Mouse (Mus musculus) gastrocnemius, postnatal 36 days (tissue): Measurements from ENCODE around the gene Asb5. TPM values are rescaled to one million over a fixed set of nuclear protein-coding genes. Genes with fewer than 3 reads are reported as not detected.

Source experiments
- DNase-seq, 2 experiments: peaks; one replicate each; pipeline ENCODE4 v3.0.0; 2022
- intact Hi-C: fragments of 180-260 bp; cut with DNase I; formaldehyde crosslinking; loops from one replicate; pipeline ENCODE4 v1.15.1; 2025
- total RNA-seq, 2 experiments: library from RNA; stranded (reverse); gene quantifications; 2 replicates each; pipeline ENCODE4 v1.2.3; 2021

Asb5 gene
- total RNA-seq, 2 experiments from 2014 or later: 181 to 187 TPM

GRCm38 (mm10) chr8:54526700-54527099 lies 2.7 kb upstream of the Asb5 start:
- intact Hi-C loops: no loop called here
- no peak for DNase-seq

GRCm38 (mm10) chr8:54528571-54528970 lies 809 bp upstream of the Asb5 start:
- intact Hi-C loops: no loop called here
- no peak for DNase-seq

DNA sequence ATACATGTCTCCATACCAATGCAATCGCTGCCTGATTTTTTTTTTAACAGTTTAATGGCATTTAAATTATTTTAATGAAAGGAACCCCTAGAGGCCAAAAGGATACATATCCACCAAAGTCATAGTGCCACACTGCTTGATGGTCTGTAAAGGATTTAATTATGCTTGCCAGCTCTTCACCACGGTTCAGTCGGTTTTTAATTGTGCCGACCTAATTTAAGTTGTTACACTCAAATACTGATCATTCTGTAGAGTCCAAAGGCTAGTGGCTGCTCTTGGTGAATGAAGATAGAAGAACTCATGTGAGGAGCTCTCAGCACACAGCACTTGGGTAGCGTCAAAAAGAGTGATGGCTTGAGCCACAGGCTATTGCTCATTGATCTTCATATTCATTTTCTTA lies 5.8 kb downstream of the Asb5 start:
- intact Hi-C loops: no loop called here

GRCm38 (mm10) chr8:54537285-54537684 lies 7.9 kb downstream of the Asb5 start:
- no peak for DNase-seq
- intact Hi-C loops: loop anchor here (2.0 kb wide), 1 partner anchor 124 kb away; no protein-coding TSS in a partner anchor

More for the DNA sequence above, 5.8 kb downstream of the Asb5 start:
- DNase-seq: no peak

GRCm38 (mm10) chr8:54541331-54541730 lies 12.0 kb downstream of the Asb5 start:
- intact Hi-C loops: loop anchor here (10.0 kb wide), 1 partner anchor 73 kb away; no protein-coding TSS in a partner anchor
- no peak for DNase-seq

DNA sequence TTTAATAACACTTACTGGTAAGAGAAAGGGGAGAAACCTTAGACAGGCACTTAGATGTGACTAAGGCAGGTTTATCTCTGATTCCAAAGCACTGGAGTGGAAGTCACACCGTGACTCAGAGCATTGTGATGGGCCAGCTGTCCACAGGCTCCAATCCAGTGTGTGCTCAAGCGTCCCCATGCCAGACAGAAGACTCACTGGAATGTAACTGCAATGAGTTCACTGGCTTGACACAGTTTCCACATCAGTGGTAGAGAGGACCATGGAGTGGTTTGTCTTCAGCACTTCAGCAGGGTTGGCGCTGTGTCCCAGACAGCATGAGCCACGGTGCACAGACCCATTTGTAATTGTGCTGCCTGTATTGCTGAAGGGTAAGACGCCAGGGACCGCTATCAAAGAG lies 19.0 kb downstream of the Asb5 start:
- peak in 1 of 2 experiments; percentile 14 for DNase-seq
- intact Hi-C loops: loop anchor here (10.0 kb wide), 1 partner anchor 66 kb away; no protein-coding TSS in a partner anchor

DNA sequence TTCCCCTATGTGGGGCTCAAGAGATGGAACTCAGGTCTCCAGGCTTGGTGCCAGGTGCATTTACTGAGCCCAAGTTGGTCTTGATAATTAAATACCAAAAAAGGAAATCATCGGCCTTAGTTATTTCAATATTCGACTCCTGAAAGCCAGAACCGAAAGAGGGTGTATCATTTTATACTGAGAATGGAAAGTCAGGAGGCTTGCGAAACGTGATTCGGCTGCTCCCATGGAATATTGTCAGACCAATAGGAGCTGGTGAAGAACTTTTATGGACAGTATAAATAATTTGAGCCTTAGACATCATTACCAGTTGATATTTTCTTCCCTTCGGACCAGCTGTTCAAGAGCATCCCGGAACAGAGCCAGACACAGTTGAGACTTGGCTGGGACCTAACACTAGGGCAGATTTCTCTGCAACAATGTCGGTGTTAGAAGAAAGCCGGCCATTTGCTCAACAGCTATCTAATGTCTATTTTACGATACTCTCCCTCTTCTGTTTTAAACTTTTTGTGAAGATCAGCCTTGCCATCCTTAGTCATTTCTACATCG lies 20.7 kb downstream of the Asb5 start:
- peak; percentile 21 to 27 for DNase-seq
- intact Hi-C loops: loop anchor here (2.0 kb wide), 1 partner anchor 27 kb away; no protein-coding TSS in a partner anchor

- intact Hi-C loops: no loop called here
- DNase-seq: no peak
Measured at GRCm38 (mm10) chr8:54554921-54555320, 25.5 kb downstream of the Asb5 start.

- no peak for DNase-seq
- intact Hi-C loops: no loop called here
Measured at GRCm38 (mm10) chr8:54562137-54562536, 32.8 kb downstream of the Asb5 start.

- intact Hi-C loops: no loop called here
- DNase-seq: no peak
Measured at GRCm38 (mm10) chr8:54565181-54565580, 35.8 kb downstream of the Asb5 start.

- intact Hi-C loops: no loop called here
- no peak for DNase-seq
Measured at GRCm38 (mm10) chr8:54565603-54566260, 36.4 kb downstream of the Asb5 start.

DNA sequence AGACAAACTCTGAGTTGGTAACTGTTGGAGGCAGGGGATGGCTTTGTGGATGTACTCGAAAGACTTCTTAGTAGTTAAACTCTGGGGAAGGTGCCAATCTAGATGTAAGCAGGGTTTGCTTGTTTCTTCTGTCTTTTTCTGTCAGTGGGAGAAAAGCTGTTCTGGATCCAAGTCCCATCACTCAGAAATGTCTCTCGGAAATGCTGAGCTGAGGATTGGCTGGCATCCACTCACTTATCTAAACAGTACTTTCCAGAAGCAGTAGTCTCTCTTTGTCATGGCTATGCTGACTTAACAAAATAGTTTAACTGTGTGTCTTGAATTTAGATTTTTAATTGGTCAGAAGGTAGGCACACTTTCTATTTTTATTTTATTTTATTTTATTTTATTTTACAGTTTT lies 37.8 kb downstream of the Asb5 start:
- intact Hi-C loops: no loop called here
- no peak for DNase-seq

DNA sequence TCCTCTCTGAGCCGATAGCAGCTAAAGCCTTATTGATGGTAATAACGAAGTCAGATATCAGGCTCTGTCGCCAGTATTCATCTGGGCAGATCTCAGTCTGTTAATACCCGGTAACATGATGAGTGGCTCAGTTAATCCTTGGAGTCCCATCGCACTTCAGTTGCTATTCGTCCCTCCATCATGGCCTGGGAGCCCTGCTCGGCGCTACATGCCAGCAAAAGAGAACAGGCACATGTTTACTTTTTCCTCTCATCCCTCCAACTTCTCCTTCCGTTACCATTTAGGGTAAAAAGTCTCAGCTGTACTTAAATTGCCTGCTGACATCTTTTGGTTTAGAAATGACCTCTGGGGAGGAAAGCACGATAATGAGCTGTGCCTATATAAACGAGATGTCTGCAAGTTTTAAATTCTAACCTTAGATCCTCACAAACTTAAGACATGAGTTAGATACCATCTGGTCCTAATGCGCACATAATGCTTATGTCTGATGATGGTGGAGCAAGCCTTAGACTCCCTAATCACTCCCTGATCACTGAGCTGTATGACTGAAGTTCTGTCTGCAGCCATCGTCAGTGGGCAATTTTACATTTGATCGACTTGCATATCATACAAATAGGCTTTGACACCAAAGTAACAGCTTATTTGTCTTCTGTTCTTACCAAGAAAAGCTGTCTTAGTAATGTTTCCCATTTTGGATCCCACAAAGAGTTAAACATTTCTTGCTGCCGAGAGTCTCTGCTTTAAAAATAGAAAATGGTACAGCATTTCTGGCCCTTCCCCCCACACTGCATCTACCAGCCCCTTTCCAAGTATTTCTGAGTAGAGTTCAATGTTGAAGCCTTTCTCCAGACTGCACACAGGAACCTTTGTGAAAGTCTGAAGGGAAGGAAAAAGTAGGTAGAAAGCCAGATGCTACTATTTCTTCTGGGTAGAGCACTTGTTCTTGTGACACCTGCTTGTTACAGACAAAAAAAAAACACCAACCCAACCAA lies 41.5 kb downstream of the Asb5 start:
- DNase-seq: peak in 1 of 2 experiments; percentile 26
- intact Hi-C loops: no loop called here

DNA sequence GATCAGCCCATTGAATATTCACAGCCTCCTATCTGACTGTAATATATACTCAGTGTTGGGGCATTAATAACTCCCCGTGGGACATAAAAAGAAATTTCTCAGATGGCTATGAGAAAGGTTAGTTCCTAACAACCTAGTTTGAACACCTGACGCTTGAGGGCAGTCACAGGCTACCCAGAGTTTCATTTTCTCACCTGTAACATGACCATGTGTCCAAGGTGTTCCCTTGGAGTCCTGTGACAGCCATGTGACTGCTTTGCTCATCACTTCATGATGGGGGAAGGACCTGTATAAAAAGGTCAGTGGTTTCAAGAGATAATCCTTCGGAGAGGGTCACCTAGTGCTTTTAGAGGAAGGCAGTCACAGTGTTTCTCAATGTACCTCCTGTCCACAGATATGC lies 52.1 kb downstream of the Asb5 start:
- intact Hi-C loops: no loop called here
- no peak for DNase-seq

DNA sequence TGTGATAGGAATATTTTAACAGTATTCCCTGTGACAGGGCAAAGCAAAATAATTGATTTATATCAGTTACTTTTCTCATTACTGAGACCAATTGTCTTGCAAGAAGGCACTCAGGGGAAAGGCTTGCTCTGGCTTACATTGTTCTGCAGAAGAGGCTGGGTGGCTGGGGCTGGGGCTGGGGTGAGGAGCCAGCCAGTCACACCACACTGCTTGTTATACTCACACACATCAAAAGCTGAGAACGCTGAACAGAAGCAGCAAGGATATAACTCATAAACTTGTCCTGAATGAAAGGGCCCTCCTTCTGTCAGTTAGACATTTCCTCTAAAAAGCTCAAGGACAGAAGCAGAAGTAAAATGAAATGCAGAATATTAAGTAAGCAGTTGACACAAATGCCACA lies 53.5 kb downstream of the Asb5 start:
- DNase-seq: no peak

DNA sequence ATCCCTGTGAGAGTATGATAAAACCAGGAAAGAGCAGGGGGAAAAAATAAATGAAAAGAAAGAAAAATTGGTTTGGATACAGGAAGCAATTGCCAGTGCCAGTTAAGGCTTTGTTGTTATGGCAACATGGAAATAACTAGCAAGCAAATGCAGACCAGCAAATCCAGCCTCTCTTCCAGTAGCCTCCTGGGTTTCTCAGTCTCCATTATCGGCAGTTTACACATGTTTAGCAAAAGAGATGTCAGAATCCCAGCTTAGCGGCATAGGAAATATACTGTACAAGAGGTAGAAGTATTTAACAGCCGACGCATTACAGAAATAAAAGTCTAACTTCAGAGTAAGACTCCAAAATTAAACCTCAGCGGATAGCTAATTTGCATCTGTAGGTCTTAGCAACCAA lies 65.3 kb downstream of the Asb5 start:
- intact Hi-C loops: no loop called here
- DNase-seq: no peak

More for the DNA sequence above, 53.5 kb downstream of the Asb5 start:
- intact Hi-C loops: no loop called here

GRCm38 (mm10) chr8:54596051-54596450 lies 66.7 kb downstream of the Asb5 start:
- intact Hi-C loops: no loop called here
- DNase-seq: no peak

DNA sequence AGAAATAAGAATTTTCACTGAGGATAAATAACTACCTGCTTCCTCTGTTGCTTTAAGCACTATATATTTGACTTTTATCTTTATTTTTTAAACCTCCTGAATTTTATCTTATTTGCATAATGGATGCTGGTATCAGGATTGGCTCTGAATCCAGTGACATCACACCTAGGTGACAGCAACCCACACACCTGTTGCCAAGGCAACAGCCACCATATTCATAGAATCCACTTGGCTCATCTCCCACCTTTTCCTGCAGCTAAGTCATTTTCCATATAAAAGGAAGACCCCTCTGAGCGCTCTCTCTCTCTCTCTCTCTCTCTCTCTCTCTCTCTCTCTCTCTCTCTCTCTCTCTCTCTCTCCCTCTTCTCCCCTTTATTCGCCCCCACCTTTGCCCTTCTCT lies 67.6 kb downstream of the Asb5 start:
- intact Hi-C loops: no loop called here
- no peak for DNase-seq

GRCm38 (mm10) chr8:54597386-54597785 lies 68.0 kb downstream of the Asb5 start:
- DNase-seq: no peak
- intact Hi-C loops: no loop called here

- DNase-seq: no peak
- intact Hi-C loops: no loop called here
Measured at GRCm38 (mm10) chr8:54600671-54601251, 71.4 kb downstream of the Asb5 start, which contains the start of gene Spata4. Gene Spata4 (plus strand): TSS chr8:54600781.

DNA sequence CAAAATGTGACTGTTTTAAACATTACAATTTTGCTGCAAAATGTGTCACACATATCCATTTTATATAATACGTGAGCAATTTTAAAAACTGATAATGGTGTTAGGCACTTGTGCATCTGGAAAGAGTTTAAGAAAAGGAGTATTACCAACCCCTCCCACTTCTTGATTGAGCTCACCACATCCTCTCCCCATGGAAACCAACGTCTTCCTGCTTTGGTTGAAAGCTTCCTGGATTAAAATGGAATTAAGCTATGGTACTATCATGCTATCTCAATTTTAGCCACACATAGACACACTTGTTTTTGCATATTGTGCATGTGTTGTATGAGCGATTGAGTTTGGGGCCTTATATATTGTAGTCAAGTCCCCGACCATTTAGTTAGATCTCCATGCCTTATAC lies 74.1 kb downstream of the Asb5 start:
- DNase-seq: no peak
- intact Hi-C loops: no loop called here
